Mouse (Mus musculus) CD4-positive, CD25-positive, alpha-beta regulatory T cell, adult 2 months (primary cell): ENCODE data around the gene Gm17677.

Source experiments
- DNase-seq: peaks from one replicate; pipeline ENCODE4 v3.0.0-alpha.2; 2012; ENCODE audit warnings: low read depth, low spot score

Gene Gm17677

GRCm38 (mm10) chr9:35740749-35741148, at the start of gene Gm17677:
Gene Gm17677 (plus strand): TSS chr9:35741049.
- DNase-seq: no peak

GRCm38 (mm10) chr9:35691924-35692323, 48.9 kb upstream of the Gm17677 start:
- DNase-seq: no peak

- no peak for DNase-seq
Observed at GRCm38 (mm10) chr9:35707265-35707664, 33.6 kb upstream of the Gm17677 start.

- no peak for DNase-seq
Observed at GRCm38 (mm10) chr9:35756843-35757242, 16.0 kb downstream of the Gm17677 start.

- no peak for DNase-seq
Observed at GRCm38 (mm10) chr9:35778009-35778408, 37.2 kb downstream of the Gm17677 start, which contains the start of gene Gm17727. Gene Gm17727 (minus strand): TSS chr9:35778109.

- no peak for DNase-seq
Observed at GRCm38 (mm10) chr9:35790001-35790400, 49.2 kb downstream of the Gm17677 start, which contains the start of the genes Gm27235 and D730048I06Rik. Gene Gm27235 (minus strand): TSS chr9:35790101. Gene D730048I06Rik (minus strand): TSS chr9:35790112.
